Mouse (Mus musculus): ENCODE results near the gene Taar3. TPM values are rescaled to one million over a fixed set of nuclear protein-coding genes. Genes with fewer than 3 reads are reported as not detected.

The Taar3 gene
- polyA plus RNA-seq (2012; rRNA removed): not detected in 2 replicates

DNA sequence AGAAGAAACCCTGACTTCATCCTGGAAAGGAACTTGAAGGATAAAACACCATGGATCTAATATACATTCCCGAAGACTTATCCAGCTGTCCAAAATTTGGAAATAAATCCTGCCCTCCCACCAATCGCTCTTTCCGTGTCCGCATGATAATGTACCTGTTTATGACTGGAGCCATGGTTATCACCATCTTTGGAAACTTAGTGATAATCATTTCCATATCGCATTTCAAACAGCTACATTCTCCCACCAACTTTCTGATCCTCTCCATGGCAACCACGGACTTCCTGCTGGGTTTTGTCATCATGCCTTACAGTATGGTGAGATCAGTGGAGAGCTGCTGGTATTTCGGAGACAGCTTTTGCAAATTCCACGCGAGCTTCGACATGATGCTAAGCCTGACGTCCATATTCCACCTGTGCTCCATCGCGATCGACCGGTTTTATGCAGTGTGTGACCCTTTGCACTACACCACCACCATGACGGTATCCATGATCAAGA is at the start of gene Taar3:
TSS of gene Taar3 (plus strand) at position 51 of the 498 bp plus-strand sequence.
- DNase-seq (ENCODE audit: extremely low spot score in 1 of 2, low spot score in 1 of 2): peak; percentile 7 to 25

DNA sequence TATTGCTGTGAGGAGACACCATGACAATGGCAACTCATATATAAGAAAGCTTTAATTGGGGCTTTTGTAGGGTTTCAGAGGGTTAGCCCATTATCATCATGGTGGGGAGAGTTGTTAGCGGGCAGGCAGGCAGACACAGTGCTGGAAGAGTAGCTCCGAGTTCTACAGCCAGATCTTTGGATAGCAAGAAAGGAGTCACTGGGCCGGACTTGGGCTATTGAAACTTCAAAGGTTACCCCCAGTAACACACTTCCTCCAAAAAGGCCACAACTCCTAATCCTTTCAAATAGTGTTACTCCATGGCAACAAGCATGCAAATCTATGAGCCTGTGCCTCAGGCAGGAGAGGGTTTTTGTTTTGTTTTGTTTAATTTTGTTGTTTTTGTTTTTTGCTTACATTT is 48.2 kb upstream of the Taar3 start:
- DNase-seq (ENCODE audit: extremely low spot score in 1 of 2, low spot score in 1 of 2): no peak

DNA sequence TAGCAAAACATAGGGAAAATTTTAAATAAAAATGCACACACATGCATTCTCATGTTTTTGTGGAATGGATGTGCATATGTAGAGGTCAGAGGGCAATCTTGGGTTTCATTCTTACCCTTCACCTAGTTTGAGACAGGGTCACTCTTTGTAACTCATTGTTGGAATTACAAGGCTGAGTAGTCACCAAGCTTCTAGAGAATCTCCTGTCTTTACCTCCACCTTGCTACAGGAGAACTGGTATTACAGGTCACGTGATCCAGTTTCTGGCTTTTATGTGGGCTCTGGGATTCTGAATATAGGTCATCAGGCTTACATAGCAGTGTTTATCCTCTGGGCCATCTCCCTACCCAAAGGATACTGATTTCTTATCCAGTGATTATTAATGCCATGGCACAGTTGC is 43.7 kb upstream of the Taar3 start:
- DNase-seq (ENCODE audit: extremely low spot score in 1 of 2, low spot score in 1 of 2): no peak

- no peak for DNase-seq (ENCODE audit: extremely low spot score in 1 of 2, low spot score in 1 of 2)
Observed at GRCm38 (mm10) chr10:23920056-23920455, 29.3 kb upstream of the Taar3 start, which contains the start of gene Taar1. TSS of gene Taar1 (plus strand) at chr10:23920356.

DNA sequence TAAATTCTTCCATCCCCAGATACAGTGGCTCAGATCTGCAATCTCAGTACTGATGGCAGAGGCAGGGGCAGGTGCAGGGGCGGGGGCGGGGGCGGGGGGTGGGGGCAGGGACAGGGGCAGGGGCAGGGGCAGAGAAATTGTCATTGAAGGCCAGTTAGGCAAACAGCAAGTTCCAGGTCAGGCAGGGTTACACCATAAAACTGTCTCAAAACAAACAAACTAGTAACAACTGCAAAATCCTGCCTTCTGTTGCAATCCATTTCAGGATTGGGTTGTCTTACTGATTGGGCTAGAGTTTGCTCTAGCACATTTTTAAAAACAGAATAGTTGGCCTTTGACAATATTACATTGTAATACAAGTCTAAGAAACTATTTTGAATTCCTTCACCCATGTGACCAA is 26.9 kb upstream of the Taar3 start:
- DNase-seq (ENCODE audit: extremely low spot score in 1 of 2, low spot score in 1 of 2): no peak

DNA sequence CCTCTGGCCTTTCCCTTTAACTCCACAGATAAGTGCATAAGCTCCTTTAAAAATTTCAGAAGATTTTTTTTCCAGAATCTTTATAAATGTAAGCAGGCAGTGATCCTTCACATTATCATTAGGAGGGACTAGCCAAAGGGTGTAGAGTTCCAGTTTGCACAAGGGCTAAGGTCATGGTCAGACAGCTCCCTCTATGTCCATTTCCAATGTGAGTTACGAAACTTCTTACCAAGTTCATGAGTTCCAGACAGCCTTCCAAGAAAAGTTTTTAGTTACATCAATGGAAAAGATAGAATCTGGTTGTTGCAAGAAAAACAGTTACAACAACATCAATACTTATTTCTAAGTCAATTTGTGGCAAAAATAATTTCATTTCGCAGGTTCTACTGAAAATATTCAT is 25.4 kb upstream of the Taar3 start:
- no peak for DNase-seq (ENCODE audit: extremely low spot score in 1 of 2, low spot score in 1 of 2)

DNA sequence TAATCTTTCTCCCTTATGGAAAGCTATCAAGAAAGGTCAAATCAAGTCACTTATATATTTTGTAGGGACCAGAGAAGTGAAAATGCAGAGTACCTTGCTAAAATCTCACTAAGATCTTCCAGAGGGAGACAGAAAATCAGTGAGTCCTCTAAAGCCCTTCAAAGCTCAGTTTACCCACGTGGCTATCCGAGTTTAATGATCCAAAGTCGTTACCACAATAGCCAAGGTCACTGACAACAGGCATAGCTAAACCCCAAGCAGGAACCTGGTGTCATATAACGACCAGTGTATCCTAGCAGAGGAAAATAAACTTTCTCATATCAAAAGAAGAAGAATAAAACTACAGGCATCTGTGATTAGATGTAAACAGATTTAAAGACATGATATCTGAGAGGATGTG is 11.7 kb upstream of the Taar3 start:
- DNase-seq (ENCODE audit: extremely low spot score in 1 of 2, low spot score in 1 of 2): no peak

- DNase-seq (ENCODE audit: extremely low spot score in 1 of 2, low spot score in 1 of 2): no peak
Observed at GRCm38 (mm10) chr10:23938312-23938711, 11.0 kb upstream of the Taar3 start, which contains the start of gene Taar2. TSS of gene Taar2 (plus strand) at chr10:23938572.

DNA sequence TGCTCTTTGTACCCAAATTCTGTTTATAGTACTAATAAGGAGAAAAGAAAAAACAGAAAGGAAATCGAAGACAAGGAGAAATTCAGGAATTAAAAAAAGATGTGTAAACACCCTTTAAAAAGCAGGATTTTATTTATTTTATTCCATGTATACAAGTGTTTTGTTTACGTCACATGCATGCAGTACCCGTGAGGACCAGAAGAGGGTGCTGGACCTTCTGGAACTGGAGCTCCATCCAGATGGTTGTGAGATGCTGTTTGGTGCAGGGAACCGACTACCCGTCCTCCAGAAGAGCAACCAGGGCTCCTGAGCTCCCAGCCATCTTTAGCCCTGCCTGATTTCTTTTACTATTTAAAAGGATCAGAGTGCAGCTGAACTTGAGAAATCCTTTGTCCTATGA is 6.9 kb upstream of the Taar3 start:
- no peak for DNase-seq (ENCODE audit: extremely low spot score in 1 of 2, low spot score in 1 of 2)

GRCm38 (mm10) chr10:23948026-23948425 is 1.3 kb upstream of the Taar3 start:
- DNase-seq (ENCODE audit: extremely low spot score in 1 of 2, low spot score in 1 of 2): no peak

DNA sequence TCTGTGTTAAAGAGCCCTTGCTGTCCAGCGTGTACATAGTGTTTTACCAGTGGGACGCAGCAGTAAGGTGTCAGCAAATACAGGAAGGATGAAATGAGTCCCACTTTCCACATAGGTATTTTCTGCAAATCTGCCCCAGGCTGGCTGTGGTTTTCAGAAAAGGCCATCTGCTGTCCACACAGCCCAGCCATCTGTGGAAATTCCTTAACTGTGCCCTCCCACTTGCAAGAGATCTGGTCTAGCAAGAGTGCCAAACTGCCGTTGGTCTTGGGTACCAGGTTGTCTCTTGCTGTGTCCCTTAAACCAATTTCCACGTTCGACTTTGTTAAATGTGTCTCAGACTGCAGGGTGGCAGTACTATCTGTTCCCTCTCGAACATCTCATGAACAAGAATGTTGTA is 2.4 kb downstream of the Taar3 start:
- no peak for DNase-seq (ENCODE audit: extremely low spot score in 1 of 2, low spot score in 1 of 2)

GRCm38 (mm10) chr10:23959071-23959470 is 9.7 kb downstream of the Taar3 start:
- no peak for DNase-seq (ENCODE audit: extremely low spot score in 1 of 2, low spot score in 1 of 2)

GRCm38 (mm10) chr10:23960444-23960915 is 11.1 kb downstream of the Taar3 start, which contains the start of gene Taar4:
TSS of gene Taar4 (plus strand) at chr10:23960494.
- no peak for DNase-seq (ENCODE audit: extremely low spot score in 1 of 2, low spot score in 1 of 2)

GRCm38 (mm10) chr10:23963444-23963843 is 14.1 kb downstream of the Taar3 start:
- DNase-seq (ENCODE audit: extremely low spot score in 1 of 2, low spot score in 1 of 2): no peak

DNA sequence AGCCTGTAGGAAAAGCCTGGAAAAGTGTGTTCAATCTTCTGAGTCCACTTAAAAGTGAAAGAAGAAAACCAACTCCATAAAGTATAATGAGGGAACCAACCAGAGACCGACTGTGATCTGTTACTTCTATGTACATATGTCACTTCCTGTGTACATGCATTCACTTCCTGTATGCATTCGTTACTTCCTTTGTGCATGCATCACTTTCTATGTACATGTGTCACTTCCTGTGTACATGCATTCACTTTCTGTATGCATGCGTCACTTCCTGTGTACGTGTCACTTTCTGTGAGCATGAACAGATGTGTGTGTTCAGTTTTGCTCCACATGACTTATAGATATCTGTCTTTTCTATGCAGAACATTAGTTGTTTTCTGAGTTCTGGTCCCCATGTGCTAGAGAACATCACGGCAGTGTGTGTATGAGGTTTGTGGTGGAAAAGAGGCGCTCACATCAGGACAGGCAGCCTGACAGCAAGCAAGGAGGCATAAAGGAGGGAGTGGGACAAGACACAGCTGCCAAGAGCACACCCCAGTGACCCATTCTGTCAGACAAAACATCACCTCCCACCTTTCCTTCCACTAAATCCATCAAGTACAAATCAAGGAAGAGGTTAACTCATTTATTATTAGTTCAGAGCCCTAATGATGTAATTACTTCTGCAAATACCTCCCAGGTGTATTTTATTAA is 15.7 kb downstream of the Taar3 start:
- no peak for DNase-seq (ENCODE audit: extremely low spot score in 1 of 2, low spot score in 1 of 2)

DNA sequence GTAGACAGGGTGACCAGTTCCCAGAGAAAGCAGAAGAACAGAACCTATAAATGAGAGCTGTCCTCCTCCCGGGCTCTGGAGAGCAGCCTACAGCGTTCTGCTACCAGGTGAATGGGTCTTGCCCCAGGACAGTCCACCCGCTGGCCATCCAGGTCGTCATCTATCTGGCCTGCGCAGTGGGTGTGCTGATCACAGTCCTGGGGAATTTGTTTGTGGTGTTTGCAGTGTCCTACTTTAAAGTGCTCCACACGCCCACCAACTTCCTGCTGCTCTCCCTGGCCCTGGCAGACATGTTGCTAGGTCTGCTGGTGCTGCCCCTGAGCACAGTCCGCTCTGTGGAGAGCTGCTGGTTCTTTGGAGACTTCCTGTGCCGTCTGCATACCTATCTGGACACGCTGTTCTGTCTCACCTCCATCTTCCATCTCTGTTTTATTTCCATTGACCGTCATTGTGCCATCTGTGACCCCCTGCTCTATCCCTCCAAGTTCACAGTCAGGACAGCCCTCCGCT is 21.4 kb downstream of the Taar3 start, which contains the start of gene Taar5:
TSS of gene Taar5 (plus strand) at position 51 of the 510 bp plus-strand sequence.
- no peak for DNase-seq (ENCODE audit: extremely low spot score in 1 of 2, low spot score in 1 of 2)

- no peak for DNase-seq (ENCODE audit: extremely low spot score in 1 of 2, low spot score in 1 of 2)
Observed at GRCm38 (mm10) chr10:23971256-23971655, 21.9 kb downstream of the Taar3 start.

GRCm38 (mm10) chr10:23977958-23978357 is 28.6 kb downstream of the Taar3 start:
- DNase-seq (ENCODE audit: extremely low spot score in 1 of 2, low spot score in 1 of 2): no peak

GRCm38 (mm10) chr10:23978901-23979705 is 29.7 kb downstream of the Taar3 start:
- DNase-seq (ENCODE audit: extremely low spot score in 1 of 2, low spot score in 1 of 2): peak; percentile 25 to 84

DNA sequence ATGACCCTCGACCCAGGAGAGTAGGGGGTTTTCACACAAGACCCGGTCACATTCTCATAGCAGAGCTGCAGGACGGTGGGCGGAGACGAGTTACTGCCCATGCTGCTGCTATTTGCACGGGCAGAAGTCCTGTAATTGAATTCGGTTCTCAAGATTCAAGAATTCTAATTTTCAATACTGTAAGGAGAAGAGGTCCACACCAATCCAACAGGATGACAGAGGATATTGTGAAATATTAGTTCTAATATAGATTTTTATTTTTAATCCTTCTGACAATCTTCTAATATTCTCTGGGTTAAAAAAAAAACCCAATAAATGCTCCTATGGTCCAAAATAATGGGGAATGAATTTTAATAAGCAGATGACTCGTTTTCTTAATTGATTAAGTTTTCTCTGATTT is 36.2 kb downstream of the Taar3 start, which contains the start of gene Taar6:
TSS of gene Taar6 (minus strand) at position 101 of the 400 bp plus-strand sequence.
- no peak for DNase-seq (ENCODE audit: extremely low spot score in 1 of 2, low spot score in 1 of 2)

GRCm38 (mm10) chr10:23986419-23986818 is 37.1 kb downstream of the Taar3 start:
- DNase-seq (ENCODE audit: extremely low spot score in 1 of 2, low spot score in 1 of 2): no peak

Measured in frontal cortex, adult 2 months (tissue).